Mouse (Mus musculus): ENCODE measurements around the gene Olfr393. TPM values are rescaled to one million over a fixed set of nuclear protein-coding genes. Genes with fewer than 3 reads are reported as not detected.

Olfr393 gene
- total RNA-seq (2014; rRNA removed; ENCODE audit: low replicate concordance) (not detected in 2 replicates), polyA plus RNA-seq (2015; fragmentation: Nextera tagmentation; extraction: Ambion mirVana) (not detected in 2 replicates)

DNA sequence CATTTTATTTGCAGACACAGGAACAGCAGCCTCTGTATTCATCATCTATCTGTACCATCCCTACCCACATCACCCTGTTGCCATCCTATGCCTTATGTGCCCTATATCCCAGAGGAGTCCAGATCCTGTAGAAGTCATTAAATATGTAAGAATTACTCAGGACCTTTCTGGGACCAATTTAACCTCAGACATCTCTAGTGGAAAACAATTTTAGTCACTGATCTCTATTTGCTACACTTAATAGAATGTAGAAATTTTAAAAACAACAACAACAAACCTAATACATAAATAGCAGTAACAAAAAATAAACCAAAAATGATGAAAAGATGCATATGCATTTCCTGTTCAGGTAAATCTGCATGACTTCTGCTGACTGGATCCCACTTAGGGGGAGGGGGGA lies at the start of gene Olfr393:
TSS of gene Olfr393 (minus strand) at position 101 of the 400 bp plus-strand sequence.
- Histone ChIP-seq H3K27me3 (ENCODE audit: control insufficient read depth, insufficient read depth, low read length) (no peaks in the 10 kb centered on the region), H3K36me3 (replicated peaks; ENCODE audit: control insufficient read depth, insufficient read depth, low read length) (no peaks in the 10 kb centered on the region), H3K9me3 (replicated peaks; ENCODE audit: control insufficient read depth, low read length) (0 out of 2 replicates have a peak, but pooled peaks cover 2% of the 10 kb centered on the region), H3K9ac (replicated peaks; ENCODE audit: low read depth, low read length) (no peak within 1 kb of the TSS), H3K4me3 (ENCODE audit: low read depth, low read length) (no peak within 1 kb of the TSS), H3K4me1 (ENCODE audit: control insufficient read depth, insufficient read depth) (no peaks in the 10 kb centered on the region), H3K27ac (ENCODE audit: low read depth) (no peak within 1 kb of the TSS), H3K4me2 (ENCODE audit: low read depth, low read length) (no peak within 1 kb of the TSS)
- no peak for TF ChIP-seq EP300 (IDR thresholded peaks at IDR 0.05; ENCODE audit: low read depth)
- no peak for TF ChIP-seq CTCF (IDR thresholded peaks at IDR 0.05; ENCODE audit: low read depth)
- no peak for ATAC-seq (ENCODE audit: insufficient read depth, low read depth)
- no peak for DNase-seq (ENCODE audit: low spot score)

DNA sequence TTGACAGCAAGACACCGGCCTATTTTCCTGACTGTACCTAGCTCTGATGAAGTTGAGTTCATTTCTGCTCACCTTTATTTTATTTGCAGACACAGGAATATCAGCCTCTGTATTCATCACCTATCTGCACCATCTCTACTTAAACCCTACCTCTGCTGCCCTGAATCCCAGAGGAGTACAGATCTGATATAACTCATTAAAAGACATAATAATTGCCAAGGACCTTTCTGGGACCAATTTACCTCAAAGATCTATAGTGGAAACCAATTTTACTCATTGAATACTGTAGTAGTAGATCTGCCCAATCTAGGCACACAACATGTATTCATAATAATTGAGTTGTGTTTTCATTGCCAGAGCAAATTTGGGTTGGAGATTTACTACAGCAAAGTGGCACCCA lies 39.4 kb upstream of the Olfr393 start, which contains the start of gene Olfr394:
TSS of gene Olfr394 (minus strand) at position 101 of the 400 bp plus-strand sequence.
- WGBS, result 67% methylated on average over 1 of the region's 1 CpGs
- Histone ChIP-seq H3K4me3 (ENCODE audit: low read depth, low read length) (no peak within 1 kb of the TSS), H3K27ac (ENCODE audit: low read depth) (no peak within 1 kb of the TSS), H3K27me3 (ENCODE audit: control insufficient read depth, insufficient read depth, low read length) (no peaks in the 10 kb centered on the region), H3K4me1 (ENCODE audit: control insufficient read depth, insufficient read depth) (no peaks in the 10 kb centered on the region), H3K9ac (replicated peaks; ENCODE audit: low read depth, low read length) (no peak within 1 kb of the TSS), H3K36me3 (replicated peaks; ENCODE audit: control insufficient read depth, insufficient read depth, low read length) (no peaks in the 10 kb centered on the region), H3K4me2 (ENCODE audit: low read depth, low read length) (no peak within 1 kb of the TSS), H3K9me3 (replicated peaks; ENCODE audit: control insufficient read depth, low read length) (no peaks in the 10 kb centered on the region)
- TF ChIP-seq EP300 (IDR thresholded peaks at IDR 0.05; ENCODE audit: low read depth), result no peak
- DNase-seq (ENCODE audit: low spot score) (no peak), ATAC-seq (ENCODE audit: insufficient read depth, low read depth) (no peak)

DNA sequence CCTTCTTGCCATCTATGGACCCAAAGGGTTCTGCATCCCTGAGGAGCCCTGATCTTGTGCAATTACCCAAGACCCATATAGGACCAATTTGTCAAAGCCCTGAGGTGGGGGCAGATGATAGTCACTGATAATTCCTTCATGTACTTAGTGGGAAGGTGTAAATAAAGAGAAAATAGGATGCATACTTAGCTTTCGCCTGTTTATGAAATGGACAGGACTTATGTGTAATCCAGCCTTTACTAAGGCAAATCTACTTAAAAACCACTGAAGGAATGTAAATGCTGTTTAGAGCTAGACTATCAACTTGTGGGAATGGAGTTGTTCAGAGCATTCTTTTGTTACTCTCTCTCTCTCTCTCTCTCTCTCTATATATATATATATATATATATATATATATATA lies 34.3 kb downstream of the Olfr393 start, which contains the start of gene Olfr392:
TSS of gene Olfr392 (minus strand) at position 101 of the 400 bp plus-strand sequence.
- Histone ChIP-seq H3K9me3 (replicated peaks; ENCODE audit: control insufficient read depth, low read length) (0 out of 2 replicates have a peak, but pooled peaks cover 12% of the 10 kb centered on the region), H3K4me3 (ENCODE audit: low read depth, low read length) (no peak within 1 kb of the TSS), H3K27ac (ENCODE audit: low read depth) (no peak within 1 kb of the TSS), H3K36me3 (replicated peaks; ENCODE audit: control insufficient read depth, insufficient read depth, low read length) (no peaks in the 10 kb centered on the region), H3K4me1 (ENCODE audit: control insufficient read depth, insufficient read depth) (no peaks in the 10 kb centered on the region), H3K4me2 (ENCODE audit: low read depth, low read length) (no peak within 1 kb of the TSS), H3K9ac (replicated peaks; ENCODE audit: low read depth, low read length) (no peak within 1 kb of the TSS), H3K27me3 (ENCODE audit: control insufficient read depth, insufficient read depth, low read length) (no peaks in the 10 kb centered on the region)
- TF ChIP-seq CTCF (IDR thresholded peaks at IDR 0.05; ENCODE audit: low read depth), result no peak
- DNase-seq (ENCODE audit: low spot score) (no peak), ATAC-seq (ENCODE audit: insufficient read depth, low read depth) (no peak)
- 79% methylated on average over 1 of the region's 1 CpGs for WGBS

DNA sequence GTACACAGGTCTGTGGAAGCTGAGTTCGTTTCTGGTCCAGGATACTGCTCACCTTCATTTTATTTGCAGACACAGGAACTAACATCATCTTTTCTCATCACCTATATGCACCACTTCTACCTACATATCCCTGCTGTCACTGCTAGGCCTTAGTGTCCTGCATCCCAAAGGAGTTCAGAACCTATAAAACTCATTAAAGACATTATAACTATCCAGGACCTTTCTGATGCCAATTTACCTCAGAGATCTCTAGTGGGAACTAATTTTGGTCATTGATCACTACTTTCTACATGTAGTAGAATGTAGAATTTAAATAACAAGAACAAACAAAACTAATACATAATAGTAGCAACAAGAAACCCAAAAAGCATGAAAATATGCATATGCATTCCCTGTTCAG lies 48.3 kb downstream of the Olfr393 start, which contains the start of gene Olfr391-ps:
TSS of gene Olfr391-ps (minus strand) at position 101 of the 400 bp plus-strand sequence.
- 8% methylated on average over 1 of the region's 1 CpGs for WGBS
- Histone ChIP-seq H3K9me3 (replicated peaks; ENCODE audit: control insufficient read depth, low read length) (peaks cover 14% of the 10 kb centered on the region), H3K9ac (replicated peaks; ENCODE audit: low read depth, low read length) (no peak within 1 kb of the TSS), H3K36me3 (replicated peaks; ENCODE audit: control insufficient read depth, insufficient read depth, low read length) (no peaks in the 10 kb centered on the region), H3K27me3 (ENCODE audit: control insufficient read depth, insufficient read depth, low read length) (no peaks in the 10 kb centered on the region), H3K4me2 (ENCODE audit: low read depth, low read length) (no peak within 1 kb of the TSS), H3K4me3 (ENCODE audit: low read depth, low read length) (no peak within 1 kb of the TSS), H3K4me1 (ENCODE audit: control insufficient read depth, insufficient read depth) (no peaks in the 10 kb centered on the region), H3K27ac (ENCODE audit: low read depth) (no peak within 1 kb of the TSS)
- ATAC-seq (ENCODE audit: insufficient read depth, low read depth) (no peak), DNase-seq (ENCODE audit: low spot score) (no peak)
- TF ChIP-seq EP300 (IDR thresholded peaks at IDR 0.05; ENCODE audit: low read depth) (no peak), CTCF (IDR thresholded peaks at IDR 0.05; ENCODE audit: low read depth) (no peak)

Other genes starting within 250 kb of the Olfr393 start
- not detected in 2 replicates for gene Zfp735, start 162.7 kb downstream of the Olfr393 start, total RNA-seq (2014; rRNA removed; ENCODE audit: low replicate concordance)
- not detected in 2 replicates for gene Zfp735, start 162.7 kb downstream of the Olfr393 start, polyA plus RNA-seq (2015; fragmentation: Nextera tagmentation; extraction: Ambion mirVana)
- not detected in 2 replicates for gene Olfr389, start 70.7 kb downstream of the Olfr393 start, total RNA-seq (2014; rRNA removed; ENCODE audit: low replicate concordance)
- not detected in 2 replicates for gene Olfr389, start 70.7 kb downstream of the Olfr393 start, polyA plus RNA-seq (2015; fragmentation: Nextera tagmentation; extraction: Ambion mirVana)
- gene Olfr390, start 68.5 kb downstream of the Olfr393 start, total RNA-seq (2014; rRNA removed; ENCODE audit: low replicate concordance), result not detected in 2 replicates
- gene Olfr390, start 68.5 kb downstream of the Olfr393 start, polyA plus RNA-seq (2015; fragmentation: Nextera tagmentation; extraction: Ambion mirVana), result not detected in 2 replicates
- not detected in 2 replicates for gene Olfr391-ps, start 48.4 kb downstream of the Olfr393 start, total RNA-seq (2014; rRNA removed; ENCODE audit: low replicate concordance)
- gene Olfr391-ps, start 48.4 kb downstream of the Olfr393 start, polyA plus RNA-seq (2015; fragmentation: Nextera tagmentation; extraction: Ambion mirVana), result not detected in 2 replicates
- not detected in 2 replicates for gene Olfr392, start 34.4 kb downstream of the Olfr393 start, total RNA-seq (2014; rRNA removed; ENCODE audit: low replicate concordance)
- gene Olfr392, start 34.4 kb downstream of the Olfr393 start, polyA plus RNA-seq (2015; fragmentation: Nextera tagmentation; extraction: Ambion mirVana), result not detected in 2 replicates
- not detected in 2 replicates for gene Olfr394, start 39.3 kb upstream of the Olfr393 start, total RNA-seq (2014; rRNA removed; ENCODE audit: low replicate concordance)
- not detected in 2 replicates for gene Olfr394, start 39.3 kb upstream of the Olfr393 start, polyA plus RNA-seq (2015; fragmentation: Nextera tagmentation; extraction: Ambion mirVana)
- not detected in 2 replicates for gene Olfr395, start 57.8 kb upstream of the Olfr393 start, total RNA-seq (2014; rRNA removed; ENCODE audit: low replicate concordance)
- gene Olfr395, start 57.8 kb upstream of the Olfr393 start, polyA plus RNA-seq (2015; fragmentation: Nextera tagmentation; extraction: Ambion mirVana), result not detected in 2 replicates
- not detected in 2 replicates for gene Olfr23, start 85.2 kb upstream of the Olfr393 start, total RNA-seq (2014; rRNA removed; ENCODE audit: low replicate concordance)
- gene Olfr23, start 85.2 kb upstream of the Olfr393 start, polyA plus RNA-seq (2015; fragmentation: Nextera tagmentation; extraction: Ambion mirVana), result not detected in 2 replicates
- not detected in 2 replicates for gene Olfr397, start 109.4 kb upstream of the Olfr393 start, total RNA-seq (2014; rRNA removed; ENCODE audit: low replicate concordance)
- not detected in 2 replicates for gene Olfr397, start 109.4 kb upstream of the Olfr393 start, polyA plus RNA-seq (2015; fragmentation: Nextera tagmentation; extraction: Ambion mirVana)
- gene Olfr398, start 139.0 kb upstream of the Olfr393 start, total RNA-seq (2014; rRNA removed; ENCODE audit: low replicate concordance), result not detected in 2 replicates
- not detected in 2 replicates for gene Olfr398, start 139.0 kb upstream of the Olfr393 start, polyA plus RNA-seq (2015; fragmentation: Nextera tagmentation; extraction: Ambion mirVana)
- gene Olfr139, start 205.1 kb upstream of the Olfr393 start, total RNA-seq (2014; rRNA removed; ENCODE audit: low replicate concordance), result not detected in 2 replicates
- not detected in 2 replicates for gene Olfr139, start 205.1 kb upstream of the Olfr393 start, polyA plus RNA-seq (2015; fragmentation: Nextera tagmentation; extraction: Ambion mirVana)
- gene Olfr399, start 205.2 kb upstream of the Olfr393 start, total RNA-seq (2014; rRNA removed; ENCODE audit: low replicate concordance), result not detected in 2 replicates
- gene Olfr399, start 205.2 kb upstream of the Olfr393 start, polyA plus RNA-seq (2015; fragmentation: Nextera tagmentation; extraction: Ambion mirVana), result not detected in 2 replicates
- gene Zfp616, start 218.5 kb upstream of the Olfr393 start, total RNA-seq (2014; rRNA removed; ENCODE audit: low replicate concordance), result not detected in 2 replicates
- not detected in 2 replicates for gene Zfp616, start 218.5 kb upstream of the Olfr393 start, polyA plus RNA-seq (2015; fragmentation: Nextera tagmentation; extraction: Ambion mirVana)

Data from heart, postnatal 0 days (tissue).